Mouse (Mus musculus) MEL (cell line): ENCODE data around the gene Prok1. TPM values are rescaled to one million over a fixed set of nuclear protein-coding genes. Genes with fewer than 3 reads are reported as not detected.

Experiments used
- DNase-seq: peaks from one replicate; pipeline ENCODE4 v3.0.0; 2011; ENCODE audit warnings: low read depth, low spot score
- H3K27ac ChIP-seq: 2 replicates; pipeline ENCODE4 v1.5.1; 2012; ENCODE audit warnings: low read depth, mild to moderate bottlenecking, control low read depth, low read length, moderate library complexity; ENCODE audit not compliant: control insufficient read depth
- H3K27me3 ChIP-seq, 2 experiments: fragments of 150-350 bp in 1 of 2; sonication (generic) in 1 of 2; 2 replicates each; pipeline ENCODE4 v1.6.1; 2012; ENCODE audit warnings: low read length in 2 of 2, mild to moderate bottlenecking in 2 of 2, improper control_type of control experiment in 1 of 2, moderate library complexity in 1 of 2; ENCODE audit not compliant: insufficient read depth in 2 of 2, control insufficient read depth in 1 of 2
- H3K36me3 ChIP-seq, 2 experiments: 2 replicates each; pipeline ENCODE4 v1.6.1; 2012 to 2014; ENCODE audit warnings: low read length in 2 of 2, improper control_type of control experiment in 1 of 2, inconsistent platforms in 1 of 2, mild to moderate bottlenecking in 1 of 2; ENCODE audit not compliant: insufficient read depth in 2 of 2, control insufficient read depth in 1 of 2
- H3K4me1 ChIP-seq, 2 experiments: fragments of 150-350 bp in 1 of 2; sonication (generic) in 1 of 2; 2 replicates each; pipeline ENCODE4 v1.6.1; 2012; ENCODE audit warnings: low read length in 2 of 2, improper control_type of control experiment in 1 of 2, mild to moderate bottlenecking in 1 of 2; ENCODE audit not compliant: insufficient read depth in 2 of 2, control insufficient read depth in 1 of 2
- H3K4me3 ChIP-seq, 2 experiments: fragments of 150-350 bp in 1 of 2; sonication (generic) in 1 of 2; 2 replicates each; pipeline ENCODE4 v1.5.1; 2012; ENCODE audit warnings: low read depth in 2 of 2, low read length in 2 of 2, mild to moderate bottlenecking in 2 of 2, moderate library complexity in 2 of 2, control low read depth in 1 of 2, improper control_type of control experiment in 1 of 2; ENCODE audit not compliant: control insufficient read depth in 1 of 2, insufficient read depth in 1 of 2
- H3K79me2 ChIP-seq: 2 replicates; pipeline ENCODE4 v1.6.1; 2012; ENCODE audit warnings: mild to moderate bottlenecking, low read length, moderate library complexity; ENCODE audit not compliant: control insufficient read depth, poor library complexity, insufficient read depth
- H3K9ac ChIP-seq: 2 replicates; pipeline ENCODE4 v1.6.1; 2012; ENCODE audit warnings: low read depth, mild to moderate bottlenecking, control low read depth, low read length, moderate library complexity; ENCODE audit not compliant: control insufficient read depth, poor library complexity, severe bottlenecking
- H3K9me3 ChIP-seq: fragments of 150-350 bp; sonication (generic); replicated peaks from 2 replicates; pipeline ENCODE4 v1.6.1; 2012; ENCODE audit warnings: mild to moderate bottlenecking, low read length, improper control_type of control experiment, moderate library complexity; ENCODE audit not compliant: insufficient read depth
- BHLHE40 ChIP-seq: IDR thresholded peaks from 2 replicates; pipeline ENCODE4 v1.6.1; 2012; ENCODE audit warnings: low read depth, mild to moderate bottlenecking, inconsistent platforms, low read length, improper control_type of control experiment, borderline replicate concordance
- CHD1 ChIP-seq: IDR thresholded peaks from 2 replicates; pipeline ENCODE4 v1.6.1; 2012; ENCODE audit warnings: low read depth, mild to moderate bottlenecking, inconsistent platforms, low read length, improper control_type of control experiment
- CHD2 ChIP-seq: IDR thresholded peaks from 2 replicates; pipeline ENCODE4 v1.6.1; 2011; ENCODE audit warnings: low read length, improper control_type of control experiment
- E2F4 ChIP-seq: IDR thresholded peaks from 2 replicates; pipeline ENCODE4 v1.6.1; 2011; ENCODE audit warnings: low read depth, low read length, improper control_type of control experiment, borderline replicate concordance
- ELF1 ChIP-seq: IDR thresholded peaks from 2 replicates; pipeline ENCODE4 v1.6.1; 2014; ENCODE audit warnings: low read depth, mild to moderate bottlenecking, inconsistent platforms, low read length, improper control_type of control experiment, moderate library complexity
- EP300 ChIP-seq, 2 experiments: IDR thresholded peaks; 2 replicates each; pipeline ENCODE4 v1.6.1; 2011; ENCODE audit warnings: improper control_type of control experiment in 2 of 2, low read length in 2 of 2, low read depth in 1 of 2, mild to moderate bottlenecking in 1 of 2
- ETS1 ChIP-seq: IDR thresholded peaks from 2 replicates; pipeline ENCODE4 v1.6.1; 2012; ENCODE audit warnings: low read depth, mild to moderate bottlenecking, inconsistent platforms, low read length, improper control_type of control experiment, moderate library complexity
- HCFC1 ChIP-seq: IDR thresholded peaks from 2 replicates; pipeline ENCODE4 v1.6.1; 2012; ENCODE audit warnings: low read depth, mild to moderate bottlenecking, inconsistent platforms, low read length, improper control_type of control experiment, moderate library complexity
- KAT2A ChIP-seq: conservative IDR thresholded peaks from 2 replicates; pipeline ENCODE4 v1.6.1; 2012; ENCODE audit warnings: low read depth, low read length, improper control_type of control experiment, inconsistent platforms
- MAX ChIP-seq: IDR thresholded peaks from 2 replicates; pipeline ENCODE4 v1.6.1; 2011; ENCODE audit warnings: low read length, improper control_type of control experiment
- MXI1 ChIP-seq: IDR thresholded peaks from 2 replicates; pipeline ENCODE4 v1.6.1; 2011; ENCODE audit warnings: mild to moderate bottlenecking, low read depth, low read length, improper control_type of control experiment
- MYB ChIP-seq: IDR thresholded peaks from 2 replicates; pipeline ENCODE4 v1.6.1; 2011; ENCODE audit warnings: mild to moderate bottlenecking, low read depth, low read length, improper control_type of control experiment
- MYC ChIP-seq: IDR thresholded peaks from 2 replicates; pipeline ENCODE4 v1.6.1; 2011; ENCODE audit warnings: low read depth, mild to moderate bottlenecking, low read length, improper control_type of control experiment, moderate library complexity
- NELFE ChIP-seq: IDR thresholded peaks from 2 replicates; pipeline ENCODE4 v1.6.1; 2011; ENCODE audit warnings: low read depth, low read length, improper control_type of control experiment
- POLR2A ChIP-seq, 2 experiments: IDR thresholded peaks; 2 replicates each; pipeline ENCODE4 v1.6.1; 2011 to 2012; ENCODE audit warnings: low read length in 2 of 2, mild to moderate bottlenecking in 2 of 2, control low read depth in 1 of 2, improper control_type of control experiment in 1 of 2, low read depth in 1 of 2, moderate library complexity in 1 of 2; ENCODE audit not compliant: control insufficient read depth in 1 of 2, insufficient read depth in 1 of 2, poor library complexity in 1 of 2
- POLR2AphosphoS2 ChIP-seq: IDR thresholded peaks from 2 replicates; pipeline ENCODE4 v1.6.1; 2011; ENCODE audit warnings: low read length, improper control_type of control experiment
- RAD21 ChIP-seq: IDR thresholded peaks from 2 replicates; pipeline ENCODE4 v1.6.1; 2011; ENCODE audit warnings: mild to moderate bottlenecking, low read depth, low read length, improper control_type of control experiment
- RCOR1 ChIP-seq: IDR thresholded peaks from 2 replicates; pipeline ENCODE4 v1.6.1; 2012; ENCODE audit warnings: low read depth, mild to moderate bottlenecking, inconsistent platforms, low read length, improper control_type of control experiment
- SIN3A ChIP-seq: IDR thresholded peaks from 2 replicates; pipeline ENCODE4 v1.6.1; 2012; ENCODE audit warnings: low read length, improper control_type of control experiment, inconsistent platforms
- TAL1 ChIP-seq: IDR thresholded peaks from 2 replicates; pipeline ENCODE4 v1.6.1; 2012; ENCODE audit warnings: mild to moderate bottlenecking, inconsistent platforms, low read length, moderate library complexity, mixed read lengths
- TBP ChIP-seq: IDR thresholded peaks from 2 replicates; pipeline ENCODE4 v1.8.0; 2011; ENCODE audit warnings: low read depth, low read length, improper control_type of control experiment
- TCF12 ChIP-seq: IDR thresholded peaks from 2 replicates; pipeline ENCODE4 v1.6.1; 2014; ENCODE audit warnings: low read depth, mild to moderate bottlenecking, inconsistent platforms, low read length, improper control_type of control experiment, moderate library complexity
- USF1 ChIP-seq: IDR thresholded peaks from 2 replicates; pipeline ENCODE4 v1.6.1; 2014; ENCODE audit warnings: low read depth, mild to moderate bottlenecking, inconsistent platforms, low read length, improper control_type of control experiment, moderate library complexity
- USF2 ChIP-seq, 2 experiments: IDR thresholded peaks; 2 replicates each; pipeline ENCODE4 v1.6.1; 2011 to 2012; ENCODE audit warnings: improper control_type of control experiment in 2 of 2, low read length in 2 of 2, borderline replicate concordance in 1 of 2, inconsistent platforms in 1 of 2, low read depth in 1 of 2, mild to moderate bottlenecking in 1 of 2; ENCODE audit not compliant: insufficient read depth in 1 of 2
- ZMIZ1 ChIP-seq: IDR thresholded peaks from 2 replicates; pipeline ENCODE4 v1.6.1; 2012; ENCODE audit warnings: low read depth, mild to moderate bottlenecking, inconsistent platforms, low read length, improper control_type of control experiment, moderate library complexity
- polyA plus RNA-seq, 2 experiments: library from polyadenylated mRNA; stranded (reverse) in 1 of 2; unstranded in 1 of 2; fragments of >175 nt in 1 of 2; fragments of >200 nt in 1 of 2; gene quantifications; 2 replicates each; pipeline versions ENCODE4 v1.2.1 to v1.2.4; 2012; ENCODE audit warnings: low replicate concordance in 2 of 2, low read depth in 1 of 2; ENCODE audit not compliant: insufficient read length in 2 of 2, insufficient read depth in 1 of 2, missing spikeins in 1 of 2
- total RNA-seq: library from RNA; depleted of rRNA; stranded (reverse); fragments of 300-350 nt; gene quantifications from 2 replicates; pipeline ENCODE4 v1.2.3, GENCODE M21; 2012

The Prok1 gene
- total and polyA plus RNA-seq, 3 experiments: not detected

DNA sequence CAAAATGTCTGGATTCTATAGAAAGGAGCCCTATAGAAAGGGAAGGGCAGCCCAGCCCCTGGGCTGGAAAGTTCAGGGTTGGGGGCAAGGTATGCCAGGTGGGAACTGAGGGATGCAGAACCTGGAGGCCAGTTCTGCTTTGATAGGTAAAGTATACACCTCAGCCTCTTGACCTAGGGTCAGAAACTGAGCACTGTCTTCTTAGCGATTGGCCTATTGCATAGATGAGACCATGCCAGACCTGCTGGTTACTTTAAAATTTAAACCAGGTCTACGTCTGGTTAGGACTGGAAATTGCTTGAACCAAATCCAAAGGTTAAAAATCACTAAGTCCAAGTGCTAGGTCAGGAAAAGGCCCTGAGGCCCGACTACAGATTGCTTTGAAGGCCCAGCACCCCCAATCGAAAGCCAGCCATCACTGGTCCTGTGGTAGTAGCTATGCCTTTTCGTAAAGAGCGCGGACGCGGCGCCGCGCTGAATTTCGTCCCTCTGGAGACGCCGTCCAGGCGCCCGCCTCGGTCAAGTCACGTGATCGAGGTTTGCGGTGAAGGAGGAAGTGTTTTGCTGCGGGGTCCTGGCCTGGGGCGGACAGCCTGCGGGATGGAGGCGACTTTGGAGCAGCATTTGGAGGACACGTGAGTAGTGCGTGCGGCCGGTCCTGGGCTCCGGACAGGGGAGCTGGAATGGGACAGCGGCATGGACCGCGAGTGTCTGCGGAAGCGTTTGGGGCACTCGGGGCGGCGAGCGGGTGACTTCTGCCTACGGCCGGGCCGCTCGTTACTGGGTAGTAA is 39.2 kb upstream of the Prok1 start, which contains the start of gene Lamtor5:
Gene Lamtor5, plus strand, starts transcription at position 380 of the 791 bp plus-strand sequence.
- no peak within 1 kb of the TSS for H3K27ac ChIP-seq

DNA sequence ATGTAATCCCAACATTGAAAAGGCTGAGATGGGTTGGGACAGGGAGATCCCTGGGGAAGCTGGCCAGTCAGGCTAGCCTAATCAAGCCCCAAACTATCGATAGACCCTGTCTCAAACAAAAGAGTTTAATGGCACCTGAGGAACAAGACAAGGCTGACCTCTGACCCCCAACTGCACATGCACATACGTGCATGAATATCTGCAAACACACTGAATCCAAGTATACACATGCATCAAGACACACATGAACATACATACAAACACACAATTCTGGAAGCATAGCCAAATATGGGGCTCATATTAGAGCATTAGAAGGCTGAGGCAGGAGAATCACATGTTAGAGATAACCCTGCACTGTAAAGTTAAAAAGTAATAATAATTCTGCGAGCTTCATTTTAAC is 37.1 kb upstream of the Prok1 start:
- no peak overlapping the region for H3K4me3 ChIP-seq
- H3K4me1 ChIP-seq: peaks cover 0 to 7% of the 10 kb centered on the region in 2 experiments; a peak in 2 of 4 replicates
- H3K27me3 ChIP-seq: no peaks in the 10 kb centered on the region
- no peak for DNase-seq
- H3K9ac ChIP-seq: no peak overlapping the region
- H3K27ac ChIP-seq: no peak overlapping the region
- peaks cover 10% of the 10 kb centered on the region for H3K79me2 ChIP-seq
- peaks cover 0 to 8% of the 10 kb centered on the region in 2 experiments; a peak in 2 of 4 replicates for H3K36me3 ChIP-seq
- H3K9me3 ChIP-seq: no peaks in the 10 kb centered on the region
- TF ChIP-seq TAL1 (no peak), POLR2AphosphoS2 (no peak), ZMIZ1 (no peak), USF1 (no peak), RCOR1 (no peak), MYC (no peak), HCFC1 (no peak), MYB (no peak), CHD1 (no peak), TCF12 (no peak)

More for the DNA sequence above, 39.2 kb upstream of the Prok1 start, which contains the start of gene Lamtor5:
- peak within 1 kb of the TSS; percentile 63 for H3K9ac ChIP-seq
- peaks cover 10% of the 10 kb centered on the region for H3K79me2 ChIP-seq
- peak; percentile 93 for DNase-seq
- no peaks in the 10 kb centered on the region for H3K27me3 ChIP-seq
- peaks cover 0 to 4% of the 10 kb centered on the region in 2 experiments; a peak in 2 of 4 replicates for H3K4me1 ChIP-seq
- H3K4me3 ChIP-seq: peak within 1 kb of the TSS; percentile 66 to 68
- no peak for TF ChIP-seq CHD2
- TF ChIP-seq NELFE: peak; percentile 58
- peak; percentile 75 for TF ChIP-seq POLR2AphosphoS2
- peak; percentile 62; the same call in 1 of the 2 replicates for TF ChIP-seq TBP
- no peak for TF ChIP-seq ETS1
- peak; percentile 81 for TF ChIP-seq BHLHE40
- no peak for TF ChIP-seq RAD21
- TF ChIP-seq EP300 (IDR thresholded peaks at IDR 0.05; ENCODE audit: low read depth in 1 of 2, low read length in 2 of 2): no peak
- peak; percentile 59; the same call in 1 of the 2 replicates for TF ChIP-seq KAT2A
- TF ChIP-seq USF2 (IDR thresholded peaks at IDR 0.05; ENCODE audit: borderline replicate concordance in 1 of 2, insufficient read depth in 1 of 2, low read depth in 1 of 2, low read length in 2 of 2): peak; percentile 71 to 85; a peak in 3 of 4 replicates
- peak; percentile 96 for TF ChIP-seq ELF1
- TF ChIP-seq HCFC1: peak; percentile 91
- peak; percentile 79 for TF ChIP-seq MAX
- peak; percentile 95 for TF ChIP-seq SIN3A
- no peak; the same call in 1 of the 2 replicates for TF ChIP-seq E2F4
- TF ChIP-seq POLR2A (IDR thresholded peaks at IDR 0.05; ENCODE audit: control insufficient read depth in 1 of 2, insufficient read depth in 1 of 2, low read depth in 1 of 2, low read length in 2 of 2, poor library complexity in 1 of 2): peak; percentile 59 to 69; a peak in 2 of 4 replicates
- TF ChIP-seq USF1: peak; percentile 98
- peak; percentile 77 for TF ChIP-seq MXI1
- TF ChIP-seq, all 39 proteins: peak for 13
- peaks cover 0 to 6% of the 10 kb centered on the region in 2 experiments; a peak in 2 of 4 replicates for H3K36me3 ChIP-seq
- H3K9me3 ChIP-seq: no peaks in the 10 kb centered on the region
